Mouse (Mus musculus) lung, embryonic 14.5 days (tissue): ENCODE results near the gene Heatr9. TPM values are rescaled to one million over a fixed set of nuclear protein-coding genes. Genes with fewer than 3 reads are reported as not detected.

Experiments used
- ATAC-seq: fragments of 200-750 bp; cut with Nextera tagmentation; 2 replicates; pipeline ENCODE4 v1.8.0; 2017; ENCODE audit warnings: mild to moderate bottlenecking, moderate TSS enrichment, moderate library complexity; ENCODE audit not compliant: insufficient read depth
- DNase-seq: peaks from one replicate; pipeline ENCODE4 v3.0.0-alpha.2; 2015
- H3K27ac ChIP-seq: fragments of 300-500 bp; sonication (generic); 2 replicates; pipeline ENCODE4 v1.5.1; 2014; ENCODE audit warnings: low read depth, mild to moderate bottlenecking, moderate library complexity
- H3K27me3 ChIP-seq: fragments of 300-500 bp; sonication (generic); 2 replicates; pipeline ENCODE4 v1.6.1; 2014; ENCODE audit warnings: low read length, control low read depth; ENCODE audit not compliant: insufficient read depth
- H3K36me3 ChIP-seq: fragments of 300-500 bp; sonication (generic); 2 replicates; pipeline ENCODE4 v1.6.1; 2014; ENCODE audit warnings: control low read depth; ENCODE audit not compliant: insufficient read depth
- H3K4me1 ChIP-seq: fragments of 300-500 bp; sonication (generic); 2 replicates; pipeline ENCODE4 v1.6.1; 2014; ENCODE audit warnings: antibody characterized with exemption, control low read depth; ENCODE audit not compliant: insufficient read depth
- H3K4me2 ChIP-seq: fragments of 300-500 bp; sonication (generic); 2 replicates; pipeline ENCODE4 v1.6.1; 2014; ENCODE audit warnings: mild to moderate bottlenecking
- H3K4me3 ChIP-seq: fragments of 300-500 bp; sonication (generic); 2 replicates; pipeline ENCODE4 v1.5.1; 2014; ENCODE audit warnings: low read depth, low read length
- H3K9ac ChIP-seq: fragments of 300-500 bp; sonication (generic); 2 replicates; pipeline ENCODE4 v1.6.1; 2014
- H3K9me3 ChIP-seq: fragments of 300-500 bp; sonication (generic); 2 replicates; pipeline ENCODE4 v1.6.1; 2016; ENCODE audit warnings: low read depth, low read length, control low read depth
- CTCF ChIP-seq: IDR thresholded peaks from 2 replicates; pipeline ENCODE4 v1.5.1; 2016; ENCODE audit warnings: antibody characterized with exemption, low read depth
- WGBS: fragments of 180-500 bp; shearing (Covaris S2); extraction: QIAGEN DNeasy Blood & Tissue Kit; methylation state at CpG from one replicate; pipeline ENCODE4 v1.1.7; 2014; 5-methylcytosine and 5-hydroxymethylcytosine counted together
- polyA plus RNA-seq: library from polyadenylated mRNA; unstranded; fragments of >200 nt; fragmentation: Nextera tagmentation; extraction: Ambion mirVana; gene quantifications from 2 replicates; pipeline ENCODE4 v1.2.1, GENCODE M21; 2014

Gene Heatr9
- polyA plus RNA-seq, 1 experiment from 2014 or later = 0.09 TPM

DNA sequence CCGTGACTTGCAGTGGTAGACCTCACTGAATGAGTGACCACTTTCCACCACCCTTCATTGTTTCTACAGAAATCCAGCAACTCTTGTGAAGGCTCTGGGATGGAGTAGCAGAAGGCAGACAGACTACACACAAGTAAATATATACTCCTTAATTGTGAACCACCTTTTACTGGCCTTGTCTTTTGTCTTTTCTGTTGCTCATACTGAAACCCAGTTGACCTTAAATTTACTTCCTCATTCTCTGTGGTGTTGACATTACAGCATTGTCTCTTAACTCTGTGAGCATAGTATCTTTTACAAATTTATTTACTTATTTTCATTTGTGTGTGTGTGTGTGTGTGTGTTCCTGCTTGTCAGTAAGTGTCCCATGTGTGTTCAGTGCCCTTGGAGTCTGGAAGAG is 11.2 kb upstream of the Heatr9 start:
- H3K9ac ChIP-seq = no peak overlapping the region
- no peak overlapping the region for H3K4me2 ChIP-seq
- TF ChIP-seq CTCF = no peak
- no peak overlapping the region for H3K4me3 ChIP-seq
- WGBS = 79% methylated on average over 1 of the region's 1 CpGs
- ATAC-seq (no peak), DNase-seq (no peak)
- H3K9me3 ChIP-seq = no peaks in the 10 kb centered on the region
- no peak overlapping the region for H3K27ac ChIP-seq
- H3K36me3 ChIP-seq = no peaks in the 10 kb centered on the region
- H3K4me1 ChIP-seq = no peaks in the 10 kb centered on the region
- H3K27me3 ChIP-seq = no peaks in the 10 kb centered on the region

DNA sequence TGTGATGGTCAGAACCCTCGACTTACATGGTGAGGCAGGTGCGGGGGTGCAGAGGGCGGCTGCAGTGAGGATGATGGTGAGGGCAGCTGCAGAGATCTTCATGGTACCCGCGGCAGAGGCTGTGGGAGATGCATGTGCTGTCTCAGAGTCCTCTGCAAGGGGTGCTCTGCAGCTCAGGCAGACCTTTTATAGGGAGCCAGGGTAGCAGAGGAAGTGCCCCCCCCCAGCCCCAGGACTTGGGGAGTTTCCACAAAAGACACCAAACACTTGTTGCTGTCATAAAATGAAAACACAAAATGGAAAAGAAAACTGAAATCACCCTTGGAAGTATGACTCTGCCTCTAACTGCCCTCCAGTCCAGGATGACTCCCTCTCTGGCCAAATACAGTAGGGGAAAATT is 8.4 kb upstream of the Heatr9 start, which contains the start of gene Ccl5:
Gene Ccl5, minus strand, starts transcription at position 159 of the 400 bp plus-strand sequence.
- Histone ChIP-seq H3K9ac (no peak within 1 kb of the TSS), H3K4me3 (no peak within 1 kb of the TSS), H3K4me1 (no peaks in the 10 kb centered on the region), H3K4me2 (no peak within 1 kb of the TSS), H3K36me3 (no peaks in the 10 kb centered on the region), H3K9me3 (no peaks in the 10 kb centered on the region), H3K27me3 (no peaks in the 10 kb centered on the region), H3K27ac (no peak within 1 kb of the TSS)
- no peak for DNase-seq
- WGBS = 84% methylated on average over 5 of the region's 5 CpGs
- TF ChIP-seq CTCF = no peak
- no peak for ATAC-seq

DNA sequence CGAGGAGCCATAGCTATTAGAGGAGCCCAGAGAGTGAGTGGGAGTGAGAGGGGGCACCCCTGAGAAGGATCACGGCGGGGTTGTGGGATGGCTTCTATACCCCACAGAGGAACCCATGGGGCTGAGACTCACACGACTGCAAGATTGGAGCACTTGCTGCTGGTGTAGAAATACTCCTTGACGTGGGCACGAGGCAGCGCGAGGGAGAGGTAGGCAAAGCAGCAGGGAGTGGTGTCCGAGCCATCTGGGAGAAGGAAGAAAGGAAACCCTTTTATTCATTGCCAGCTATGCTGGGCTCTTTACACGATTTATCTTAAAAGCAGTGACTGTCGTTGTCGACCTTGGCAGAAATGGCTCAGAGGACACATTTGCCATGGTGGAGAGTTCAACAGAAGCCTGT is 7.0 kb upstream of the Heatr9 start:
- no peak for DNase-seq
- TF ChIP-seq CTCF = no peak
- Histone ChIP-seq H3K36me3 (no peaks in the 10 kb centered on the region), H3K4me1 (no peaks in the 10 kb centered on the region), H3K4me2 (no peak overlapping the region), H3K27ac (no peak overlapping the region), H3K9ac (no peak overlapping the region), H3K4me3 (no peak overlapping the region), H3K27me3 (no peaks in the 10 kb centered on the region), H3K9me3 (no peaks in the 10 kb centered on the region)
- 69% methylated on average over 12 of the region's 12 CpGs for WGBS
- no peak for ATAC-seq

DNA sequence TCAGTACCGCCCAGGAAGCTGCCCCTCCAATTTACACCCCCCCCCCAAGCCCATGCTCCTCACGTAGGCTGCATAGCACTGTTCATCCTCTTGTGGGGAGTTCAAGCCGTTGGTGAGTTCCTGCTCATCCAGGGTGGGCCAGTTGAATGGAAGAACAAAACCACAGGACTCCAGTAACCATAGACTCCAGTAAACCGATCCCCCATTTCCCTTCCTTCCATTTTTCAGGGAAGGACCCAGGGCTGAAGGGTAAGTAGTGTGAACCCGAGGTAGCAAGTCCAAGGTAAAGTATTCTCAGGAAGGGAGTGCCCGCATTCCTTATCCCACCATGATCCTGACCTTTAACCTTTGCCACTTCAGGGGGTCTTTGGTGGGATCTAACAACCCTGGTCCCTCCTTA is 3.6 kb downstream of the Heatr9 start:
- Histone ChIP-seq H3K4me2 (no peak overlapping the region), H3K4me1 (no peaks in the 10 kb centered on the region), H3K27me3 (no peaks in the 10 kb centered on the region), H3K27ac (no peak overlapping the region), H3K9me3 (no peaks in the 10 kb centered on the region), H3K9ac (no peak overlapping the region), H3K36me3 (no peaks in the 10 kb centered on the region), H3K4me3 (no peak overlapping the region)
- TF ChIP-seq CTCF = no peak
- DNase-seq (no peak), ATAC-seq (no peak)
- WGBS = 54% methylated on average over 6 of the region's 6 CpGs

GRCm38 (mm10) chr11:83517153-83517552 is 4.8 kb downstream of the Heatr9 start:
- Histone ChIP-seq H3K9me3 (no peaks in the 10 kb centered on the region), H3K4me1 (no peaks in the 10 kb centered on the region), H3K27ac (no peak overlapping the region), H3K36me3 (no peaks in the 10 kb centered on the region), H3K27me3 (no peaks in the 10 kb centered on the region), H3K4me2 (no peak overlapping the region), H3K9ac (no peak overlapping the region), H3K4me3 (no peak overlapping the region)
- DNase-seq = no peak
- no peak for ATAC-seq
- no peak for TF ChIP-seq CTCF

GRCm38 (mm10) chr11:83509521-83509920 is 12.5 kb downstream of the Heatr9 start:
- no peak overlapping the region for H3K4me2 ChIP-seq
- DNase-seq = no peak

GRCm38 (mm10) chr11:83504308-83504707 is 17.7 kb downstream of the Heatr9 start:
- TF ChIP-seq CTCF = no peak
- 93% methylated on average over 5 of the region's 5 CpGs for WGBS
- ATAC-seq = no peak
- Histone ChIP-seq H3K27me3 (no peaks in the 10 kb centered on the region), H3K9me3 (no peaks in the 10 kb centered on the region), H3K36me3 (peaks cover 81% of the 10 kb centered on the region), H3K4me2 (no peak overlapping the region), H3K9ac (no peak overlapping the region), H3K27ac (no peak overlapping the region), H3K4me1 (no peaks in the 10 kb centered on the region), H3K4me3 (no peak overlapping the region)
- DNase-seq = no peak

More at GRCm38 (mm10) chr11:83509521-83509920, 12.5 kb downstream of the Heatr9 start:
- no peak for ATAC-seq
- H3K9me3 ChIP-seq = no peaks in the 10 kb centered on the region
- H3K27ac ChIP-seq = no peak overlapping the region
- H3K4me1 ChIP-seq = no peaks in the 10 kb centered on the region
- no peak for TF ChIP-seq CTCF
- H3K27me3 ChIP-seq = no peaks in the 10 kb centered on the region
- no peak overlapping the region for H3K9ac ChIP-seq
- peaks cover 38% of the 10 kb centered on the region for H3K36me3 ChIP-seq
- no peak overlapping the region for H3K4me3 ChIP-seq

DNA sequence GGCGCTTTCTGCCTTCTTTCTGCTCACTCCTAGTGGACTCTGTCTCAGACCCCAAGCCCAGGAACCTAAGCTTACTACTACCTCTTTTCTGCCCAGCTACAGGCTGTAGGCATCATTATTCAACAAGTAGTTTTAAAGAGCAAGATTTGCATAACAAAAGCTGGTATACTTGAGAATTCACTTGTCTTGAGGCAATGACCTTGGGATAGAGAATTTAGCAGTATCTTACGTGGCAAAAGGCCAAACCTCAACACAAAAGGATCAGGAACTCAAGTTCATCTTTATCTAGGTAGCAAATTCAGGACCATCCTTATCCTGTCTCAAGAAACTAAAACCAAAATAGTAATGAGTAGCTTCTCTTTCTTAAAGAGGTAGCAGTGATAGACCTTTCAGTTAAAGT is 26.4 kb downstream of the Heatr9 start:
- Histone ChIP-seq H3K36me3 (peaks cover 50% of the 10 kb centered on the region), H3K27ac (no peak overlapping the region), H3K4me1 (no peaks in the 10 kb centered on the region), H3K27me3 (no peaks in the 10 kb centered on the region), H3K4me3 (no peak overlapping the region), H3K4me2 (no peak overlapping the region), H3K9me3 (no peaks in the 10 kb centered on the region), H3K9ac (no peak overlapping the region)
- no peak for ATAC-seq
- no peak for DNase-seq
- 91% methylated on average over 2 of the region's 2 CpGs for WGBS
- TF ChIP-seq CTCF = no peak
